Mouse (Mus musculus) spleen, adult 2 months (tissue): ENCODE measurements around the gene Hcar2.

Source experiments
- CTCF ChIP-seq: fragments of 200-500 bp; IDR thresholded peaks from 2 replicates; pipeline ENCODE4 v1.5.1; 2011; ENCODE audit warnings: mild to moderate bottlenecking, inconsistent platforms; ENCODE audit not compliant: insufficient read depth, insufficient read length, insufficient replicate concordance; ENCODE audit errors: extremely low read depth
- POLR2A ChIP-seq: fragments of 200-500 bp; IDR thresholded peaks from 2 replicates; pipeline ENCODE4 v1.6.1; 2011; ENCODE audit warnings: low read depth, low read length, inconsistent platforms

DNA sequence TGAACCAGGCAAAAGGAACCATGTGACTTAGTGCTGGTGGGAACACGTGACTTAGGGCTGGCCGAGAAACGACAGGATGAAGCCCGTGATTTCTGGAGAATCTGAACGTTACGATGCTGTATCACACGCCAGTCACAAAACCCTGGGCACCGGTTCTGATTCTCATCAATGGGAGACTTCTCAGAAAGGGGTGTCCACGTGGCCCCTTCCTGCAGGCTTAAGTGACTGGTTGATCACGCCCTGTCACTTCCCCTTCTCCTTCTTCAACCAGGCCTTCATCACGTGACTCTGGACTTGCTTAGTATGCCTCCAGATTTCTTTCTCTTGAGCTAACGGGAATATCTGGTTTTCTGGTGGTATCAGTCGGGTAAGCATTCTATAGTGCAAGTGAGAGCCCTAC lies 32.1 kb upstream of the Hcar2 start:
- TF ChIP-seq CTCF: no peak
- TF ChIP-seq POLR2A: no peak
